Mouse (Mus musculus) heart, adult 2 months (tissue): Measurements from ENCODE around the gene Pskh1.

ENCODE experiments used
- CTCF ChIP-seq: fragments of 200-600 bp; IDR thresholded peaks from 2 replicates; pipeline ENCODE4 v1.8.1; 2022; ENCODE audit warnings: antibody characterized with exemption, mild to moderate bottlenecking, moderate library complexity
- EP300 ChIP-seq: fragments of 200-500 bp; IDR thresholded peaks from 2 replicates; pipeline ENCODE4 v1.6.1; 2011; ENCODE audit warnings: low read depth, low read length, control low read depth; ENCODE audit not compliant: insufficient read depth
- POLR2A ChIP-seq: fragments of 200-500 bp; IDR thresholded peaks from 2 replicates; pipeline ENCODE4 v1.6.1; 2011; ENCODE audit warnings: mild to moderate bottlenecking, low read depth, low read length, control low read depth; ENCODE audit not compliant: insufficient read depth

GRCm38 (mm10) chr8:105900941-105901616 lies 838 bp downstream of the Pskh1 start:
- no peak for TF ChIP-seq CTCF
- TF ChIP-seq POLR2A, result no peak
- TF ChIP-seq EP300, result no peak
